Mouse (Mus musculus): ENCODE data around the gene Spsb3. TPM values are rescaled to one million over a fixed set of nuclear protein-coding genes. Genes with fewer than 3 reads are reported as not detected.

The Spsb3 gene
- 94.1 and 97.2 TPM in 2 replicates for polyA plus RNA-seq (2015; fragmentation: Nextera tagmentation; extraction: Ambion mirVana)

DNA sequence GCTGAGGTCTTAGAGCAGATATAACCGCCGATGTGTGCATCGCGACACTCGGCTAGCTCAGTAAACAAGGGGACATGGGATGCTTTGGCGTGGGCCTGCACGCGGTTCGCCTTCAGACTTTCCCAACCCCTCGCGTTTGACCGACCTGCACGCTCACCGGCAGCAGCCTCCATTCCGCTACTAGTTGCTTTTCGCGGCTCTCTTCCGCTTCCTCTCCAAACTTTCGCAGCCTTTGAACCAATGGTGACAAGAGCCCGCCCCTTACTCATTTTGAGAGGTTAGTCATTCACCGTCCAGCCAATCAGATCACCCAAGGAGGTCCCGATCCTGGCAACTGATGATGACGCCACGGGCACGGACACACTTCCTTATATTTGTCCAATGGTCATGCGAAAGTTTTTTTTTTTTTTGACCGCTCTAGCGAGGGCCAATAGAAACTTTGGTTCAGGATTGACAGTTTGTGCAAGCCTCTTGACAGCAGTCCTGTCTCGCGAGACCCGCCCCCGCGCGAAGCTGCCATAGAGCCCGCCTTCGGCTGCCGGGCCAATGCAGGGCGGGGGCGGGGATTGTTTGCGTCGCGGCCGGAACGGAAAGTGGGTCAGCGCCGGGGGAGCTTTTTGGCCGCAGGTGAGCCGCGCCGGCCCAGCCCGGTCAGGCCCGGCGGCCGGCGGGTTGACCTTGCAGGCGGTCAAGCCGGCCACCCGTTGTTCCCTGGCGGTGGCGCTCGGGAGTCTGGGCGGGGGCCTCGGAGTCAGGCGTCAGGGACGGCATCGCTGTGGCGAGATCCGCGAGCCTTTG is at the start of gene Spsb3, which contains the start of gene Nubp2:
Gene Spsb3, plus strand, starts transcription at position 510 of the 798 bp plus-strand sequence.
Gene Nubp2, minus strand, starts transcription at position 216 of the 798 bp plus-strand sequence.
- Histone ChIP-seq H3K9ac (peak within 1 kb of the TSS; percentile 71), H3K4me3 (peak within 1 kb of the TSS; percentile 81), H3K27me3 (replicated peaks) (no peaks in the 10 kb centered on the region), H3K4me1 (peaks cover 31% of the 10 kb centered on the region), H3K36me3 (replicated peaks) (peaks cover 21% of the 10 kb centered on the region), H3K9me3 (no peaks in the 10 kb centered on the region), H3K4me2 (peak within 1 kb of the TSS; percentile 91), H3K27ac (peak within 1 kb of the TSS; percentile 82)
- ATAC-seq (replicated peaks) = peak; percentile 97
- whole genome bisulfite sequencing = under 1% methylated on average over 69 of the region's 69 CpGs

DNA sequence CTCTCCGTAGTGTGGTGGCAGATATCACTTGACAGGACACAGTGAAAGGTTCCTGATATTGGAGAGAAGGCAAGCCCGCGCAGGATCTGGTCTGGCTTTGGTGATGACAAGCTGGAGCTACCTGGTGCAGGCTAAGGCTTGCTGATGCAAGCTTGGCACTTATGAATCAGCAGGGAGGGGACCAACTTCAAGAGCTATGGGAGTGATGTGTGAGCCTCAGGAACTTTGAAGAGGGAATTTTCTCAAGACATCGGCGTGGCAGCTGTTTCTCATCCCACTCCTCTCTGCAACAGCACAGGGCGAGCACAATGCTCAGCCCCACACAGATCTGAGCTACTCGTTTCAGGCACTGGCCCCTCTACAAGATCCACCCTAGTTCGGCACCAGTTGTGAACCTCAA is 46.6 kb upstream of the Spsb3 start, which contains the start of gene Hagh:
Gene Hagh, plus strand, starts transcription at position 302 of the 400 bp plus-strand sequence.
- Histone ChIP-seq H3K27ac (no peak within 1 kb of the TSS), H3K4me2 (no peak within 1 kb of the TSS), H3K4me1 (no peaks in the 10 kb centered on the region), H3K36me3 (replicated peaks) (no peaks in the 10 kb centered on the region), H3K9ac (no peak within 1 kb of the TSS), H3K27me3 (replicated peaks) (peaks cover 21% of the 10 kb centered on the region), H3K9me3 (no peaks in the 10 kb centered on the region), H3K4me3 (no peak within 1 kb of the TSS)
- no peak for ATAC-seq (replicated peaks)
- WGBS = 77% methylated on average over 8 of the region's 8 CpGs

DNA sequence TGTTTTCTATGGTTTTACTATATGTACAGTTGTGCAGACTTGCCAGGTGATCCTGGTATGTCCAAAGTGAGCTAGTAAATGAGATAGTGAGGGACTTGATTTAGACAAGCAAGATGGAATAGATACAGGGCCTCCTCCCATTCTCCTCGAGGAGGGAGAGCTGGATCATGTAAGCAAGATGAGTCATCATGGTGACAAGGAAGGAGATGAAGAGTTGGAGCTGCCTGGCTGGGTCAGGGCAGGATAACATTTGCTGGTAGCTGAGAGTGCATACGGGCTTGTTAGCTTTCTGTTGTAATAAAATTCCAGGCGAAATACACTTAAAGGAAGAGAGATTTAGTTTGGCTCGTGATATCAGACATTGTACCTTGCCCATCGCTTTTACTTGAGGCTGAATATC is 46.1 kb upstream of the Spsb3 start:
- Histone ChIP-seq H3K27me3 (replicated peaks) (peaks cover 21% of the 10 kb centered on the region), H3K27ac (no peak overlapping the region), H3K4me1 (no peaks in the 10 kb centered on the region), H3K4me3 (no peak overlapping the region), H3K36me3 (replicated peaks) (no peaks in the 10 kb centered on the region), H3K4me2 (no peak overlapping the region), H3K9me3 (no peaks in the 10 kb centered on the region), H3K9ac (no peak overlapping the region)
- 67% methylated on average over 5 of the region's 5 CpGs for WGBS
- ATAC-seq (replicated peaks) = no peak

DNA sequence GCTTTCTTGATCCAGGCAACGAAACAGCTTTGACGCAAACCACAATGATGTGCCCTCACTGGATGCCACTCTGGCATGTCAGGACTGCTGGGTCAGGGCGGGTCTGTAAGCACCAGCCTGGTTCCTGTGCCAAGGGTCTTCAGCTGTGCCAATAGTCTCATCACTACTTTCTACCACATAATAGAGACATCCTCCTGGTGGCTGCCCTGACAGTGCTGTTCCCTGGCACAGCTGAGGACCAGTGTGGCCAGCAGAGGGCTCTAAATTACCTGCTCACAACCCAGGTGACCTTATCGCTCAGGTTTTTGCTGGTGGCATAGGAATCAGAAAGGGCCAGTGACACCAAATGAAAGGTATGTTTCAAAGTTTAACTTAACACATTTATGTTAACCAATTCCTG is 45.3 kb upstream of the Spsb3 start:
- H3K27ac ChIP-seq = no peak overlapping the region

DNA sequence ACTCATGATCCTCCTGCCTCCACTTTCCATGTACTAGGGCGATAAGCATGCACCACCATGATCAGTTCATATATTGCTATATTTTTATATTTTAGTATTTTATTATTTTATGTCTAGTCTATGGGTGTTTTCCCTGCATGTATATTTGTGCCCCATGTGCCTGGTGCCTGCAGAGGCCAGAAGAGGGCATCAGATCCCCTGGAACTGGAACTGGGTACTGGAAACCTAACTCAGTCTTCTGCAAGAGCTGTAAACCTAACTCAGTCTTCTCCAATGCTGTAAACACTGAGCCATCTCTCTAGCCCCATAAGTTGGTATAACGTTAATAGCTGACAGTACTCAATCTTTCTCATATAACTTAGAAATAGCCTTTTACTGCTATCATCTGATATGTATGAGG is 43.8 kb upstream of the Spsb3 start:
- Histone ChIP-seq H3K4me2 (no peak overlapping the region), H3K4me1 (no peaks in the 10 kb centered on the region), H3K27ac (no peak overlapping the region), H3K4me3 (no peak overlapping the region), H3K36me3 (replicated peaks) (no peaks in the 10 kb centered on the region), H3K9ac (no peak overlapping the region), H3K9me3 (no peaks in the 10 kb centered on the region), H3K27me3 (replicated peaks) (peaks cover 15% of the 10 kb centered on the region)
- WGBS = 63% methylated on average over 2 of the region's 2 CpGs
- ATAC-seq (replicated peaks) = no peak

More for the DNA sequence above, 45.3 kb upstream of the Spsb3 start:
- H3K4me3 ChIP-seq = no peak overlapping the region
- H3K4me1 ChIP-seq = no peaks in the 10 kb centered on the region
- no peak overlapping the region for H3K4me2 ChIP-seq
- 46% methylated on average over 4 of the region's 4 CpGs for WGBS
- H3K9ac ChIP-seq = no peak overlapping the region
- H3K27me3 ChIP-seq (replicated peaks) = peaks cover 21% of the 10 kb centered on the region
- H3K9me3 ChIP-seq = no peaks in the 10 kb centered on the region
- no peaks in the 10 kb centered on the region for H3K36me3 ChIP-seq (replicated peaks)
- ATAC-seq (replicated peaks) = no peak

DNA sequence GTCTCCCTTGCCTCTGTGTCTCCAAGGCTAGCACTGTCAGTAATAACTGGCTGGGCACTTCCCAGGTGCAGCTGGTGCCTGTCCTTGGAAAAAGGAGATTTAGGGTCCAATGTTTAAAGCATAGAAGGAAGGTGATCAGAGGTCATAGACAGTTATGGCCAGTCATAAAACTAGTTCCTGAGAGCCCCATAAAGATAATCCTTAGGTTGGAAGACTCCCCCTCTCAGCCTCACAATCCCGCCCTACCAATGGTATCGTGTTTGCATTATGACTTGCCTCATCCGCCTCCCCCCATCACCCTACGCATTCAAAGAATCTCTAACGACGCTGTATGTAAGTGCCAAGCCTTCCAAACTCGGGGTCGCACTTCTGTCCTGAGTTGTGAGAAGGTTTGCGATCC is 41.9 kb upstream of the Spsb3 start:
- no peak overlapping the region for H3K9ac ChIP-seq
- H3K27me3 ChIP-seq (replicated peaks) = peaks cover 12% of the 10 kb centered on the region
- no peak overlapping the region for H3K4me2 ChIP-seq
- ATAC-seq (replicated peaks) = no peak
- no peaks in the 10 kb centered on the region for H3K9me3 ChIP-seq
- no peaks in the 10 kb centered on the region for H3K36me3 ChIP-seq (replicated peaks)
- H3K27ac ChIP-seq = no peak overlapping the region
- 58% methylated on average over 9 of the region's 9 CpGs for WGBS
- H3K4me1 ChIP-seq = peaks cover 13% of the 10 kb centered on the region
- no peak overlapping the region for H3K4me3 ChIP-seq

DNA sequence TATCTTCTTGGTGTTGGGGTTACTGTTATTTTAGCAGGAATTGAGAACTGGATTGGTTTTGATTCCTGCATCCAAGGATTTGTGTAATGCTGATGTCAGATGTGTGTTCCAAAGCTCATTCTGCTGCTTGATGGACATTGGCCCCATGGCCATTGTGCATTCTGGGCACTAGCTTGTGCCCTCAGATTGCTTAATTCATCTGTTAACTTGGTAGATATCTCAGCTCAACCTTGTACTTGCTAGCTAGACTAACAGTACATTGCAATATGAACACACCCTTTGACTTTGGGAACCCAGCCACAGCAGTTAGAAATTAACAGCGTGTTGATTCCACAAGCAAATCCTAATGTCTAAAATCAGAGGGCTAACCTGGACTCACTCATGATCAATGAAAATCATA is 39.1 kb upstream of the Spsb3 start:
- no peak for ATAC-seq (replicated peaks)
- WGBS = 96% methylated on average over 1 of the region's 1 CpGs

DNA sequence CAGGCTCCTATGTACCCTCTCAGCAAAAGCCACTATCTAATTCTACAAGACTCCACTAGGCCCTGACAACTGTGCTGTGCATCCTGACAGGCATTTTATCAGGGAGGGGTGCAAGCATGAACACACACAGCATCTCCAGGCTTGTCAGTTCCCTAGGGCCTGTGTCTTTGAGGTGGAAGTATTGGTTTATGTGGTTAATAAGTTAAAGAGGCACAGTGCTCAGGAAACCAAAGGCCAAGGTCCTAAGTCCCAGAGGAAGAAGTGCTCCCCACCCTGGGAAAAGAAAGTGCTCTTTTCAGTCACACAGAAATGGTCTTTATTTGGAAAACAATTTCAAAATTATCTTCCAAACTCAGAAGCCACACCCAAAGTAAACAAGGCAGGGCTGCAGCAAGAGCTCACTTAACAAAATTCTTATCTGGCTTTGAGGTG is 37.8 kb upstream of the Spsb3 start:
- peaks cover 26% of the 10 kb centered on the region for H3K4me1 ChIP-seq
- 0 out of 2 replicates have a peak, but pooled peaks cover 3% of the 10 kb centered on the region for H3K36me3 ChIP-seq (replicated peaks)
- peak overlapping the region; percentile 95 for H3K4me2 ChIP-seq
- H3K9me3 ChIP-seq = no peaks in the 10 kb centered on the region
- no peak for ATAC-seq (replicated peaks)
- H3K9ac ChIP-seq = no peak overlapping the region
- no peaks in the 10 kb centered on the region for H3K27me3 ChIP-seq (replicated peaks)
- H3K4me3 ChIP-seq = no peak overlapping the region
- H3K27ac ChIP-seq = no peak overlapping the region

More for the DNA sequence above, 39.1 kb upstream of the Spsb3 start:
- peaks cover 26% of the 10 kb centered on the region for H3K4me1 ChIP-seq
- H3K4me3 ChIP-seq = no peak overlapping the region
- no peak overlapping the region for H3K4me2 ChIP-seq
- no peak overlapping the region for H3K9ac ChIP-seq
- H3K36me3 ChIP-seq (replicated peaks) = no peaks in the 10 kb centered on the region
- H3K27me3 ChIP-seq (replicated peaks) = no peaks in the 10 kb centered on the region
- H3K27ac ChIP-seq = no peak overlapping the region
- H3K9me3 ChIP-seq = no peaks in the 10 kb centered on the region

DNA sequence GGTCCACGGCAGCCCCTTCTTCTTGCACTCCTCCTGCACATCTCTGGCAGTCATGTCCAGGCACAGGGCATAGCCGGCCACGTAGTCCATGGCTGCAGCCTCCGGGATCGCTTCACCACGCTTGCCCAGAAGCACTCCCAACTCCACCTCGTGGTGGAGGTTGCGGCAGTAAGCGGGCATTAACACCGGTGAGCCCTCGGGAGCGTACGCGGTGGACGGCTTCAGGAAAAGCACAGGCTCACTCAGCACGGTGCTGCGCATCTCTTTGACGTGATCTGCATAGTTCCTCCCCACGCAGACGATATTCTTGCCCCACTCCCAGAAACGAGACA is 36.7 kb upstream of the Spsb3 start:
- H3K27me3 ChIP-seq (replicated peaks) = no peaks in the 10 kb centered on the region
- ATAC-seq (replicated peaks) = peak; percentile 78; the same call in 1 of the 2 replicates
- peak overlapping the region; percentile 68 for H3K9ac ChIP-seq
- H3K36me3 ChIP-seq (replicated peaks) = peaks cover 3% of the 10 kb centered on the region; the same call in 1 of the 2 replicates
- 0% methylated on average over 21 of the region's 21 CpGs for WGBS
- peak overlapping the region; percentile 95 for H3K4me2 ChIP-seq
- H3K4me1 ChIP-seq = peaks cover 26% of the 10 kb centered on the region
- H3K4me3 ChIP-seq = peak overlapping the region; percentile 98
- no peaks in the 10 kb centered on the region for H3K9me3 ChIP-seq
- peak overlapping the region; percentile 97 for H3K27ac ChIP-seq

DNA sequence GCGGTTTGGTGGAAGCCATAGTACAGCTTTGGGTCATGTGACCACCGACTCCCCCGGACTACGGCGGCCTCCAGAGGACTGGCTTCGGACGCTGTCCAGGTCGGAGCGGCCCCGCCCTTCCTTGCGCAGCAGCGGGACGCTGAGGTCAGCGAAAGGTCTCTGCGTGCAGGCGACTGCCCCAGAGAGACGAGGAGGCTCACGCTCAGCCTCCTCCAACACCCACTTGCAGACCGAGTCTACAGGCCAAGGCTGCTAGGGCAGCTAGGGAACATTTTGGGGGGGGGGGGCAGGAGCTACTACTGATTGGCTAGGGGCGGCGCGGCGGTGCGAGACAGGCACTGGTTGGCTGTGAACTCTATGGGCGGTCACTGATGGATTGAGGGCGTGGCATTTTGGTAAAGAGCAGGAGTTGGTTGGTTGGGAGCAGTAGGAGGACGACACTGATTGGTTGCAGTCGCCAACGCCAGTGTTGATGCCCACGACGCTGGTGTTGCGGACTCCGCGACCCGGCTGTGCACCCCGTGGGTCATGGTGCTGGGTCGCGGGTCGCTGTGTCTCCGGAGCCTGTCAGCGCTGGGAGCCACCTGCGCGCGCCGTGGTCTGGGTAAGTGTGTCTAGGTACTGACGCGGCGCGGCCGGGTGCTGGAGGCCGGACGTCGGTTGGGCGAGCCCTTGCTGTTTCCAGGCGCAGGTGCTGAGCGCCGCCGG is 36.2 kb upstream of the Spsb3 start, which contains the start of gene Fahd1:
Gene Fahd1, minus strand, starts transcription at position 300 of the 708 bp plus-strand sequence.
- peak; percentile 100 for ATAC-seq (replicated peaks)
- peak within 1 kb of the TSS; percentile 88 for H3K9ac ChIP-seq
- peaks cover 26% of the 10 kb centered on the region for H3K4me1 ChIP-seq
- H3K9me3 ChIP-seq = no peaks in the 10 kb centered on the region
- H3K27ac ChIP-seq = peak within 1 kb of the TSS; percentile 97
- H3K4me2 ChIP-seq = peak within 1 kb of the TSS; percentile 95
- H3K27me3 ChIP-seq (replicated peaks) = no peaks in the 10 kb centered on the region
- H3K36me3 ChIP-seq (replicated peaks) = peaks cover 3% of the 10 kb centered on the region; the same call in 1 of the 2 replicates
- H3K4me3 ChIP-seq = peak within 1 kb of the TSS; percentile 98
- 0% methylated on average over 58 of the region's 58 CpGs for WGBS

DNA sequence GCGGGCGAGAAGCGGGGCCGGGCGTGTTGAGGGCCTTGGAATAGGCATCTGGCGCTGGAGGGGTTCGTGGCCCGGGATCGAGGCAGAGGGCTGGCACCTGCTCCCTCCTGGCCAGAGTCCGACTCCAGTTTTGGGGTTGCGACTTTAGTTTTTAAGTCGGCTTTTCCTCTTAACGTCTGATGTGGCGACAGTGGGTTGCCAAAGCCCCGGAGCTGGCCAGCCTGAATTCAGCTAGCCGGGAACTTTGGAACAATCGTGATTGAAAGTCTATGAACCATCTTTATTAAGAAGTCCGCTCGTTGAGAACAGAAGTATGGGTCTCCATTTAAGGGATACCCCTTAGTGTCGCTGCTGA is 35.7 kb upstream of the Spsb3 start:
- Histone ChIP-seq H3K4me1 (peaks cover 26% of the 10 kb centered on the region), H3K27me3 (replicated peaks) (no peaks in the 10 kb centered on the region), H3K4me2 (peak overlapping the region; percentile 95), H3K36me3 (replicated peaks) (peaks cover 3% of the 10 kb centered on the region; the same call in 1 of the 2 replicates), H3K9ac (peak overlapping the region; percentile 88), H3K9me3 (no peaks in the 10 kb centered on the region), H3K27ac (peak overlapping the region; percentile 97), H3K4me3 (peak overlapping the region; percentile 98)
- no peak for ATAC-seq (replicated peaks)
- under 1% methylated on average over 20 of the region's 20 CpGs for WGBS

DNA sequence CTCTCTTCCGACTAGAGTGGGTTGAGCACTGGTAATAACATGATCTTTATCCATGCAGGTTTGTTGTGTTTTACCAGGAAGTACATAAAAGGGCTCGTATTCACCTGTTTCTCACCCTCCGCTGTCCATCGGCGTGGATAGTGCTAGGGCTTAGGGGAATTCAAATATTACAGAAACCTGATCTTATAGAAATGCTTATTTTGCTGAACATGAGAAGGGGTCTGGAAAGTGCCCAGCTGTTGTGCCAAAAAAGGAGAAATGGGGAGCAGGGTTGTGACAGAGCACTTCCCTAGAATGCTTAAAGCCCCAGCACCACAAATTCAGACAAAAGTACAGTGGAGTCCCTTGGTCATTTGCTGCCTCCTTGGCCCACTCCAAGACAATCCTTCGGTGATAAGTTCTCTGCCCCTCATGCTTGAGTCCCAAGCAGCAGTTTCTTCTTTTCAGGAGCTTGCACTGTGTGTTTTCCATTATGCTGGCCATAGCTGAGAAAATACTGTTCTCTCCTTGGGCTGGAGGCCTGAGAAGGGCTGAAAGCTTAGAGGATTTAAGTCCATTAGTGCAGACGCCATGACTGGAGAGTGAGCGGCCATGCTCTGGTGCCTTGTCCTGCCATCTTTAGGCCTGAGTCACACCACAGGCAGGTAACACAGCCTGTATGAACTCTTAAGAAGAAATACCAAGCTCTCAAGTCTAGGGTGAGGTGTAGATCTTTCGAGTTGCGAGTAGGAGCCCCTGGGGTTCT is 34.9 kb upstream of the Spsb3 start:
- Histone ChIP-seq H3K27ac (no peak overlapping the region), H3K4me2 (peak overlapping the region; percentile 95), H3K9ac (peak overlapping the region; percentile 88; the same call in 1 of the 2 replicates), H3K9me3 (no peaks in the 10 kb centered on the region), H3K4me1 (peaks cover 26% of the 10 kb centered on the region), H3K4me3 (peak overlapping the region; percentile 98), H3K36me3 (replicated peaks) (peaks cover 3% of the 10 kb centered on the region; the same call in 1 of the 2 replicates), H3K27me3 (replicated peaks) (no peaks in the 10 kb centered on the region)
- 84% methylated on average over 10 of the region's 10 CpGs for WGBS
- ATAC-seq (replicated peaks) = no peak
